Mouse (Mus musculus) liver, embryonic 11.5 days (tissue): ENCODE measurements around the gene Vangl2. TPM values are rescaled to one million over a fixed set of nuclear protein-coding genes. Genes with fewer than 3 reads are reported as not detected.
A peak's percentile ranks its signal among the peaks of the same experiment; 100 is the strongest.

Source experiments
- ATAC-seq: fragments of 200-750 bp; cut with Nextera tagmentation; replicated peaks from 2 replicates; pipeline ENCODE4 v1.8.0; 2017; ENCODE audit warnings: moderate number of reproducible peaks, mild to moderate bottlenecking, moderate TSS enrichment, moderate library complexity; ENCODE audit not compliant: low FRiP score
- DNase-seq: peaks from one replicate; pipeline ENCODE4 v3.0.0-alpha.2; 2017; ENCODE audit warnings: low spot score
- H3K27ac ChIP-seq: fragments of 300-500 bp; sonication (generic); 2 replicates; pipeline ENCODE4 v1.5.1; 2014; ENCODE audit warnings: mild to moderate bottlenecking, low read depth, low read length, control low read depth
- H3K27me3 ChIP-seq: fragments of 300-500 bp; sonication (generic); replicated peaks from 2 replicates; pipeline ENCODE4 v1.6.1; 2014; ENCODE audit warnings: low read length, mixed read lengths; ENCODE audit not compliant: control insufficient read depth, insufficient read depth
- H3K36me3 ChIP-seq: fragments of 300-500 bp; sonication (generic); 2 replicates; pipeline ENCODE4 v1.6.1; 2014; ENCODE audit warnings: mild to moderate bottlenecking, low read length, moderate library complexity, mixed read lengths; ENCODE audit not compliant: control insufficient read depth, insufficient read depth
- H3K4me1 ChIP-seq: fragments of 300-500 bp; sonication (generic); replicated peaks from 2 replicates; pipeline ENCODE4 v1.6.1; 2014; ENCODE audit warnings: low read length, mixed read lengths; ENCODE audit not compliant: control insufficient read depth, insufficient read depth
- H3K4me2 ChIP-seq: fragments of 300-500 bp; sonication (generic); 2 replicates; pipeline ENCODE4 v1.6.1; 2014; ENCODE audit warnings: mild to moderate bottlenecking, control low read depth, moderate library complexity
- H3K4me3 ChIP-seq: fragments of 300-500 bp; sonication (generic); 2 replicates; pipeline ENCODE4 v1.5.1; 2014; ENCODE audit warnings: low read depth, low read length, control low read depth
- H3K9ac ChIP-seq: fragments of 300-500 bp; sonication (generic); 2 replicates; pipeline ENCODE4 v1.6.1; 2014; ENCODE audit warnings: low read depth, low read length, control low read depth
- H3K9me3 ChIP-seq: fragments of 300-500 bp; sonication (generic); 2 replicates; pipeline ENCODE4 v1.6.1; 2016; ENCODE audit warnings: low read length, inconsistent platforms, mixed read lengths; ENCODE audit not compliant: control insufficient read depth
- WGBS: fragments of 180-500 bp; shearing (Covaris S2); extraction: QIAGEN DNeasy Blood & Tissue Kit; methylation state at CpG from one replicate; pipeline ENCODE4 v1.1.7; 2014; 5-methylcytosine and 5-hydroxymethylcytosine counted together
- polyA plus RNA-seq: library from polyadenylated mRNA; unstranded; fragments of >200 nt; fragmentation: Nextera tagmentation; extraction: Ambion mirVana; gene quantifications from 2 replicates; pipeline ENCODE4 v1.2.1, GENCODE M21; 2014

Gene Vangl2
- polyA plus RNA-seq, 1 experiment from 2014 or later, result 5.4 TPM

- 42% methylated on average over 8 of the region's 8 CpGs for WGBS
- Histone ChIP-seq H3K4me3 (no peak overlapping the region), H3K36me3 (peaks cover 10% of the 10 kb centered on the region; the same call in 1 of the 2 replicates), H3K27ac (no peak overlapping the region), H3K4me2 (no peak overlapping the region), H3K9me3 (no peaks in the 10 kb centered on the region), H3K9ac (no peak overlapping the region), H3K27me3 (peaks cover 13% of the 10 kb centered on the region), H3K4me1 (0 out of 2 replicates have a peak, but pooled peaks cover 4% of the 10 kb centered on the region)
- no peak for DNase-seq
- no peak for ATAC-seq
Measured at GRCm38 (mm10) chr1:172061217-172061616, 33.0 kb upstream of the Vangl2 start.

DNA sequence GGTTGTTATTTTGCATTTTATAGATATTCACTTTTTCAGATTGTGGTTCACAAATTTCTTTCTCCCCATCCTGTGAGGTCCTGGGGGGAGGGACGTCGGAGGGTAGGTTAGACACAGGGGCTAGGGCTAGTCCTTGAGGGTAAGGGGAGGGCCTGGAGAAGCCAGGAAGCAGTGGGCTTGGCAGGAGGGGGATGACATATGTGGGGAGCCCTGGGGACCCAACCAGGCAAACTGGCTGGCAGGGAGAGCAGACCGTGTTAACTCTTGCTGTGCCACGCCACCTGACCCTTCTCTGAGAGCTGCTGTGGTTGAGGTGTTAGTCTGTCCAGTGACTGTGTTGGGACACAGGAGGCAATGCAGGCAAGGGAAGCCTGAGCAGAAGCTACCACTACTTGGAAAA lies 32.4 kb upstream of the Vangl2 start:
- no peak overlapping the region for H3K9ac ChIP-seq
- WGBS, result 47% methylated on average over 4 of the region's 4 CpGs
- H3K4me3 ChIP-seq, result no peak overlapping the region
- ATAC-seq, result no peak
- DNase-seq, result no peak
- no peak overlapping the region for H3K27ac ChIP-seq
- no peaks in the 10 kb centered on the region for H3K9me3 ChIP-seq
- H3K36me3 ChIP-seq, result peaks cover 8% of the 10 kb centered on the region; the same call in 1 of the 2 replicates
- H3K27me3 ChIP-seq, result peaks cover 18% of the 10 kb centered on the region
- 0 out of 2 replicates have a peak, but pooled peaks cover 4% of the 10 kb centered on the region for H3K4me1 ChIP-seq
- H3K4me2 ChIP-seq, result no peak overlapping the region

GRCm38 (mm10) chr1:172058874-172059273 lies 30.6 kb upstream of the Vangl2 start:
- ATAC-seq, result no peak
- Histone ChIP-seq H3K9me3 (no peaks in the 10 kb centered on the region), H3K27ac (no peak overlapping the region), H3K4me3 (no peak overlapping the region), H3K4me1 (peaks cover 7% of the 10 kb centered on the region; the same call in 1 of the 2 replicates), H3K4me2 (no peak overlapping the region), H3K27me3 (peaks cover 36% of the 10 kb centered on the region), H3K9ac (no peak overlapping the region), H3K36me3 (no peaks in the 10 kb centered on the region)
- 67% methylated on average over 7 of the region's 7 CpGs for WGBS
- DNase-seq, result peak; percentile 22

GRCm38 (mm10) chr1:172058321-172058720 lies 30.1 kb upstream of the Vangl2 start:
- H3K4me3 ChIP-seq, result no peak overlapping the region
- no peaks in the 10 kb centered on the region for H3K9me3 ChIP-seq
- peaks cover 4% of the 10 kb centered on the region; the same call in 1 of the 2 replicates for H3K4me1 ChIP-seq
- DNase-seq, result peak; percentile 22
- H3K9ac ChIP-seq, result no peak overlapping the region
- no peak overlapping the region for H3K27ac ChIP-seq
- H3K4me2 ChIP-seq, result no peak overlapping the region
- H3K36me3 ChIP-seq, result no peaks in the 10 kb centered on the region
- peaks cover 41% of the 10 kb centered on the region for H3K27me3 ChIP-seq
- ATAC-seq, result no peak
- 63% methylated on average over 6 of the region's 6 CpGs for WGBS

DNA sequence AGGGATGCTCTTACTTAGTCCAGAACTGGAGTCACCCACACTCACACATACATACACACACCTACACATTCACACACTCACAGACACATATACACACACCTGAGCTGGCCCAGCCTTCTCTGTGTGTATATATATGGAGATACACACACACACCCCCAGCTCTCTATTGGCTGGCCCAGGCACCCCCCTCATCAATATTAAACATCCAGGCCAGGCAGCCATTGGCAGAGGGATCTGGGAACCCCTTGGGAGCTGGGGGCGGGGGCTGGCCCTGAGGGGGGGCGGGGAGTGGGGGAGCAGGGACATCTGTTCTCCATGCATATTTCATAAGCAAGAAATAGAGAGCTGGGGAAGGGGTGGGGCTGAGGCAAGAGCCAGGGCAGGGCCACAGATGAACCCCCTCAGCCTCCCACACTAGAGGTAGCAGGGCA lies 29.3 kb upstream of the Vangl2 start, which contains the start of gene Nhlh1:
Gene Nhlh1 (minus strand): TSS at position 83 of the 431 bp plus-strand sequence.
- H3K9me3 ChIP-seq, result no peaks in the 10 kb centered on the region
- H3K4me3 ChIP-seq, result no peak within 1 kb of the TSS
- H3K27me3 ChIP-seq, result peaks cover 49% of the 10 kb centered on the region
- WGBS, result 40% methylated on average over 2 of the region's 2 CpGs
- H3K36me3 ChIP-seq, result no peaks in the 10 kb centered on the region
- H3K4me2 ChIP-seq, result no peak within 1 kb of the TSS
- H3K27ac ChIP-seq, result no peak within 1 kb of the TSS
- H3K9ac ChIP-seq, result no peak within 1 kb of the TSS
- DNase-seq (no peak), ATAC-seq (no peak)
- H3K4me1 ChIP-seq, result peaks cover 4% of the 10 kb centered on the region; the same call in 1 of the 2 replicates

GRCm38 (mm10) chr1:172056251-172056650 lies 28.0 kb upstream of the Vangl2 start:
- H3K9ac ChIP-seq, result no peak overlapping the region
- H3K4me3 ChIP-seq, result no peak overlapping the region
- H3K4me2 ChIP-seq, result no peak overlapping the region
- H3K4me1 ChIP-seq, result peaks cover 4% of the 10 kb centered on the region; the same call in 1 of the 2 replicates
- H3K27me3 ChIP-seq, result peaks cover 57% of the 10 kb centered on the region
- no peak overlapping the region for H3K27ac ChIP-seq
- no peaks in the 10 kb centered on the region for H3K36me3 ChIP-seq
- ATAC-seq (no peak), DNase-seq (no peak)
- 74% methylated on average over 4 of the region's 4 CpGs for WGBS
- H3K9me3 ChIP-seq, result no peaks in the 10 kb centered on the region

DNA sequence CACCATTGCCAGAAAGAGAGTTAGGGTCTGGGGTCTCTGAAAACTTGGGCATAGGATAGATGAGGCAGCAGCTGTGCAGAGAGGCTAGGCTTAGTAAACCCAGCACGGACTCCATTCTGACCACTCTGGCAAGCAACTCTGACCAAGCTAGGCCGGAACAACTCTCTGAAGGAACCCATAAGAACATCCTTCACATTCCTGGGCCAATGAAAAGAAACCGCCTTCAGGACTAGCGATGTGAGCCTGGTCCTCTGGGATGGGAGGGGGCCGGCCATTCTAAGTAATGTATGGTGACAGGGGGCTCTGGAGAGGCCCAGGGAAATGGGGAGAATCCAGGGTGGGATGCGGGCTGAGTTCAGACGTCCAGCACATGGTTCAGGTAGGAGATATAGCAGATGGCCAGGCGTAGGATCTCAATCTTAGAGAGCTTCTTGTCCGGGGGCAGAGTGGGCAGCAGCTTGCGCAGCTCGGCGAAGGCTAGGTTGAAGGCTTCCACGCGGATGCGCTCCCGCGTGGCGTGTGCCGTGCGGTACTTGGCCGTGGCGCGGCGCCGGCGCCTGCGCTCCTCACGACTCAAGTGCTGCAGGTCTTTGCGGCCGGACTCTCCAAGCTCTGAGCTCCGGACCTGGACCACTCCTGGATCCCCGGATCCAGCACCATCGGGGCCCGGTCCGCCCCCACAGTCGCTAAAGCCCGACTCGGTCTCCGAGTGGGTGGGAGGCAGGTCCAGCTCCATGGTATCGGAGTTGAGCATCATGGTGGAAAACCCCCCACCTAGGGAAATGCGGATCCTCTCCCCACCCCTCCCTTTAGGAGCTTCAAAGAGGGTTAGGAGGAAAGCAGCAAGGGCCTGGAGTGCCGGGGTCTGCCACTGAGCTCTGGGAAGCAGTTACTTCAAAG lies 25.5 kb upstream of the Vangl2 start:
- 7% methylated on average over 42 of the region's 42 CpGs for WGBS
- ATAC-seq (no peak), DNase-seq (no peak)
- H3K27ac ChIP-seq, result no peak overlapping the region
- H3K4me2 ChIP-seq, result peak overlapping the region; percentile 63
- no peaks in the 10 kb centered on the region for H3K36me3 ChIP-seq
- peaks cover 57% of the 10 kb centered on the region for H3K27me3 ChIP-seq
- no peak overlapping the region for H3K9ac ChIP-seq
- peaks cover 4% of the 10 kb centered on the region; the same call in 1 of the 2 replicates for H3K4me1 ChIP-seq
- peak overlapping the region; percentile 35 for H3K4me3 ChIP-seq
- no peaks in the 10 kb centered on the region for H3K9me3 ChIP-seq

GRCm38 (mm10) chr1:172052766-172053279 lies 24.6 kb upstream of the Vangl2 start:
- no peak for ATAC-seq
- peaks cover 57% of the 10 kb centered on the region for H3K27me3 ChIP-seq
- no peak overlapping the region; the same call in 1 of the 2 replicates for H3K4me2 ChIP-seq

More at GRCm38 (mm10) chr1:172052766-172053279, 24.6 kb upstream of the Vangl2 start:
- H3K36me3 ChIP-seq, result no peaks in the 10 kb centered on the region
- WGBS, result 17% methylated on average over 10 of the region's 10 CpGs
- H3K9ac ChIP-seq, result no peak overlapping the region
- peaks cover 4% of the 10 kb centered on the region; the same call in 1 of the 2 replicates for H3K4me1 ChIP-seq
- DNase-seq, result no peak
- no peaks in the 10 kb centered on the region for H3K9me3 ChIP-seq
- H3K4me3 ChIP-seq, result no peak overlapping the region
- no peak overlapping the region for H3K27ac ChIP-seq
